Mouse (Mus musculus) neural tube, embryonic 11.5 days (tissue): Measurements from ENCODE around the gene Gpsm2. TPM values are rescaled to one million over a fixed set of nuclear protein-coding genes. Genes with fewer than 3 reads are reported as not detected.

Experiments used
- ATAC-seq: fragments of 200-750 bp; cut with Nextera tagmentation; 2 replicates; pipeline ENCODE4 v1.8.0; 2017; ENCODE audit warnings: moderate number of reproducible peaks, mild to moderate bottlenecking, moderate TSS enrichment, moderate library complexity; ENCODE audit not compliant: insufficient read depth, low FRiP score, low TSS enrichment
- DNase-seq: peaks from one replicate; pipeline ENCODE4 v3.0.0-alpha.2; 2015; ENCODE audit warnings: low spot score
- H3K27ac ChIP-seq: fragments of 300-500 bp; sonication (generic); 2 replicates; pipeline ENCODE4 v1.5.1; 2014; ENCODE audit warnings: low read depth, mild to moderate bottlenecking, low read length
- H3K27me3 ChIP-seq: fragments of 300-500 bp; sonication (generic); 2 replicates; pipeline ENCODE4 v1.6.1; 2014; ENCODE audit warnings: mild to moderate bottlenecking, low read length, mixed read lengths; ENCODE audit not compliant: control insufficient read depth, insufficient read depth
- H3K36me3 ChIP-seq: fragments of 300-500 bp; sonication (generic); 2 replicates; pipeline ENCODE4 v1.6.1; 2014; ENCODE audit warnings: mild to moderate bottlenecking, low read length, moderate library complexity, mixed read lengths; ENCODE audit not compliant: control insufficient read depth, insufficient read depth
- H3K4me1 ChIP-seq: fragments of 300-500 bp; sonication (generic); 2 replicates; pipeline ENCODE4 v1.6.1; 2014; ENCODE audit warnings: low read length, mixed read lengths; ENCODE audit not compliant: control insufficient read depth, insufficient read depth
- H3K4me2 ChIP-seq: fragments of 300-500 bp; sonication (generic); 2 replicates; pipeline ENCODE4 v1.6.1; 2014; ENCODE audit warnings: low read depth, mild to moderate bottlenecking, moderate library complexity
- H3K4me3 ChIP-seq: fragments of 300-500 bp; sonication (generic); 2 replicates; pipeline ENCODE4 v1.5.1; 2014; ENCODE audit warnings: low read depth, low read length
- H3K9ac ChIP-seq: fragments of 300-500 bp; sonication (generic); 2 replicates; pipeline ENCODE4 v1.6.1; 2014; ENCODE audit warnings: mild to moderate bottlenecking, low read length
- H3K9me3 ChIP-seq: fragments of 300-500 bp; sonication (generic); 2 replicates; pipeline ENCODE4 v1.6.1; 2016; ENCODE audit warnings: low read length; ENCODE audit not compliant: control insufficient read depth
- WGBS: fragments of 180-500 bp; shearing (Covaris S2); extraction: QIAGEN DNeasy Blood & Tissue Kit; methylation state at CpG from one replicate; pipeline ENCODE4 v1.1.7; 2014; 5-methylcytosine and 5-hydroxymethylcytosine counted together
- polyA plus RNA-seq: library from polyadenylated mRNA; unstranded; fragments of >200 nt; fragmentation: Nextera tagmentation; extraction: Ambion mirVana; gene quantifications from 2 replicates; pipeline ENCODE4 v1.2.1, GENCODE M21; 2014

The Gpsm2 gene
- polyA plus RNA-seq, 1 experiment from 2014 or later: 109 TPM

DNA sequence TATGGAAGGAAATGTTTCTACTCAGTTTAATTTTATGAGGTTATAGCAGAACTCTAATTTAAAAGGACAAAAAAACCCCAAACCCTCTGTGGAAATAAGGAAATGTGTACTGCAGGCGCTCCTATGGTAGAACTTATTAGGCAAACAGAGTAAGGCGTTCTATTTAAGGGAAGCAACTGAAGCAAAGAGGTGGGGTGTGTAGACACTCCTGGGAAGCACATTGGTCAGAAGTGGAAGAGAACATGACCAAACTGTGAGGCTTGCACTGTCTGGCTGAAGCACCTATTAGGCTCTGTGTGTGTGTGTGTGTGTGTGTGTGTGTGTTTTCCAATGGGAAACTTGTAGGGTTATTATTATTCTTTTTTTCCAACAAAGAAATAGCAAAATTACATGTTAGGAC lies 2.8 kb downstream of the Gpsm2 start:
- H3K4me2 ChIP-seq: no peak overlapping the region
- WGBS: 90% methylated on average over 2 of the region's 2 CpGs
- H3K27ac ChIP-seq: no peak overlapping the region
- H3K36me3 ChIP-seq: no peaks in the 10 kb centered on the region
- ATAC-seq (no peak), DNase-seq (no peak)
- peaks cover 3% of the 10 kb centered on the region for H3K4me1 ChIP-seq
- no peaks in the 10 kb centered on the region for H3K9me3 ChIP-seq
- H3K4me3 ChIP-seq: no peak overlapping the region
- H3K27me3 ChIP-seq: no peaks in the 10 kb centered on the region
- H3K9ac ChIP-seq: no peak overlapping the region

- H3K4me3 ChIP-seq: no peak overlapping the region
- DNase-seq (no peak), ATAC-seq (no peak)
- no peak overlapping the region for H3K27ac ChIP-seq
- peaks cover 7% of the 10 kb centered on the region for H3K4me1 ChIP-seq
- no peaks in the 10 kb centered on the region for H3K9me3 ChIP-seq
- H3K36me3 ChIP-seq: no peaks in the 10 kb centered on the region
- H3K4me2 ChIP-seq: no peak overlapping the region
- H3K9ac ChIP-seq: no peak overlapping the region
- H3K27me3 ChIP-seq: no peaks in the 10 kb centered on the region
- 83% methylated on average over 3 of the region's 3 CpGs for WGBS
Measured at GRCm38 (mm10) chr3:108717896-108718502, 4.1 kb downstream of the Gpsm2 start.

- ATAC-seq (no peak), DNase-seq (no peak)
- WGBS: 99% methylated on average over 4 of the region's 4 CpGs
- no peak overlapping the region for H3K4me2 ChIP-seq
- no peak overlapping the region for H3K9ac ChIP-seq
- H3K9me3 ChIP-seq: no peaks in the 10 kb centered on the region
- no peaks in the 10 kb centered on the region for H3K36me3 ChIP-seq
- no peak overlapping the region for H3K4me3 ChIP-seq
- H3K27ac ChIP-seq: no peak overlapping the region
- H3K4me1 ChIP-seq: peaks cover 7% of the 10 kb centered on the region
- H3K27me3 ChIP-seq: no peaks in the 10 kb centered on the region
Measured at GRCm38 (mm10) chr3:108714837-108715236, 7.3 kb downstream of the Gpsm2 start.

DNA sequence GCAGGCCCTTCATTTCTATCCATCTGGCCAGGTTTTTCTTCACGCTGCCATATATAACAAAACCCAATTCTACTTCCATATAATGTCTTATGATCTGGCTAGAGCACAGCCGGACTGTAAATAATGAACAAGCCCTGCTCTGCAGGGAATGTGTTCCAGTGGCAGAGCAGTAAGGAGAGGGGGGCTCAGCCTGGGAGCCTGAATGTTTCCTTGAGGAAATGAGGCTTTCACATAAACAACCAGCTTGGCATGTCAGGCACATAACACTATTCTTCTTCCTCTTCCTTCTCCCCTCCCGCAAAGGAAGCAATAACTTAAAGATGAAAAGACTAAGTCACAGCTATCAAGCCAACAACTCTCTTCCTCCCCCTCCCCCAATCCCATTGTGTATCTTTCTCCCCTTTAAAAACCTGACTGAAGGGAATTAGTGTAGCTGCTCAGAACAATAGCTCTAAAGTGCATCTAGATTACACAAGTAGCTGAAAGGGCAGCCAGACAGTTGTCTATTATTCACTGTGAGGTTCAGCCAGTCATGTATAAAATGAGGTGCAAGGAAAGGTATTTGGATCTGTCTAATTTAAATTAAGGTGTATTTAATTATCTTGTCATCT lies 8.9 kb downstream of the Gpsm2 start:
- Histone ChIP-seq H3K36me3 (no peaks in the 10 kb centered on the region), H3K4me1 (peaks cover 7% of the 10 kb centered on the region)
- DNase-seq: no peak

GRCm38 (mm10) chr3:108711296-108711695 lies 10.8 kb downstream of the Gpsm2 start:
- Histone ChIP-seq H3K4me2 (no peak overlapping the region), H3K27me3 (no peaks in the 10 kb centered on the region), H3K4me3 (no peak overlapping the region), H3K4me1 (peaks cover 7% of the 10 kb centered on the region), H3K27ac (no peak overlapping the region), H3K36me3 (0 out of 2 replicates have a peak, but pooled peaks cover 2% of the 10 kb centered on the region), H3K9me3 (no peaks in the 10 kb centered on the region), H3K9ac (no peak overlapping the region)
- no peak for ATAC-seq
- DNase-seq: no peak
- WGBS: 92% methylated on average over 5 of the region's 5 CpGs

More for the DNA sequence above, 8.9 kb downstream of the Gpsm2 start:
- H3K4me2 ChIP-seq: no peak overlapping the region
- no peak overlapping the region for H3K27ac ChIP-seq
- ATAC-seq: no peak
- no peak overlapping the region for H3K4me3 ChIP-seq
- H3K27me3 ChIP-seq: no peaks in the 10 kb centered on the region
- no peak overlapping the region for H3K9ac ChIP-seq
- H3K9me3 ChIP-seq: no peaks in the 10 kb centered on the region
- WGBS: 40% methylated on average over 3 of the region's 3 CpGs

GRCm38 (mm10) chr3:108702789-108703188 lies 19.3 kb downstream of the Gpsm2 start:
- no peak overlapping the region for H3K27ac ChIP-seq
- no peak overlapping the region for H3K4me3 ChIP-seq
- H3K9ac ChIP-seq: no peak overlapping the region
- 95% methylated on average over 8 of the region's 8 CpGs for WGBS
- ATAC-seq (no peak), DNase-seq (no peak)
- no peaks in the 10 kb centered on the region for H3K9me3 ChIP-seq
- H3K4me1 ChIP-seq: no peaks in the 10 kb centered on the region
- H3K27me3 ChIP-seq: no peaks in the 10 kb centered on the region
- no peak overlapping the region for H3K4me2 ChIP-seq
- H3K36me3 ChIP-seq: peaks cover 5% of the 10 kb centered on the region; the same call in 1 of the 2 replicates

- Histone ChIP-seq H3K9me3 (no peaks in the 10 kb centered on the region), H3K4me1 (no peaks in the 10 kb centered on the region), H3K27me3 (no peaks in the 10 kb centered on the region), H3K4me2 (no peak overlapping the region), H3K4me3 (no peak overlapping the region), H3K9ac (no peak overlapping the region), H3K36me3 (peaks cover 3% of the 10 kb centered on the region; the same call in 1 of the 2 replicates), H3K27ac (no peak overlapping the region)
- DNase-seq (no peak), ATAC-seq (no peak)
- 82% methylated on average over 1 of the region's 1 CpGs for WGBS
Measured at GRCm38 (mm10) chr3:108701256-108701655, 20.9 kb downstream of the Gpsm2 start.

DNA sequence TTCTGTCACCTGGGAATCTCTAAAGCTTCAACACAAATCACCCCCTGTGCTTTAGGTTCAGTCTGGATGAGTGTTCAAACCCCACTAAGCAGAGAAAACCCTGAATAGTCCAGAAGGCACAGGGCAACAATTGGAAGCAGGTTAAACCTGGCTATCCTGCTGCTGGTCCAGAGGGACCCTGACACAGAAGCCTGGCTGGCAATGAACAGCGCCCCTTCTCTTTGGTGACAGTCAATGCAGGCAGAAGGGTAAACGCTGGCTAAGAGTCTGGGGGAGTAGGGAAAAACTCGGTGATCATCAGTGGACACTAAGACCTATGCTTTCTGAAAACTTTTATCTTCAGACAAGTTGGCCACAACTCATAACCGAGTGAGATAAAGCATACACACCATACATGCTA lies 22.3 kb downstream of the Gpsm2 start:
- Histone ChIP-seq H3K9ac (no peak overlapping the region), H3K4me3 (no peak overlapping the region), H3K27me3 (no peaks in the 10 kb centered on the region), H3K4me2 (no peak overlapping the region), H3K27ac (no peak overlapping the region), H3K4me1 (no peaks in the 10 kb centered on the region), H3K9me3 (no peaks in the 10 kb centered on the region), H3K36me3 (peaks cover 8% of the 10 kb centered on the region)
- 92% methylated on average over 4 of the region's 4 CpGs for WGBS
- DNase-seq (no peak), ATAC-seq (no peak)

- DNase-seq (no peak), ATAC-seq (no peak)
- no peak overlapping the region for H3K9ac ChIP-seq
- H3K36me3 ChIP-seq: peaks cover 8% of the 10 kb centered on the region
- no peaks in the 10 kb centered on the region for H3K27me3 ChIP-seq
- no peak overlapping the region for H3K4me3 ChIP-seq
- 95% methylated on average over 8 of the region's 8 CpGs for WGBS
- H3K4me1 ChIP-seq: no peaks in the 10 kb centered on the region
- no peak overlapping the region for H3K4me2 ChIP-seq
- H3K27ac ChIP-seq: no peak overlapping the region
- no peaks in the 10 kb centered on the region for H3K9me3 ChIP-seq
Measured at GRCm38 (mm10) chr3:108698662-108699061, 23.4 kb downstream of the Gpsm2 start.
